Mouse (Mus musculus): ENCODE results near the gene Aldoart2.

DNA sequence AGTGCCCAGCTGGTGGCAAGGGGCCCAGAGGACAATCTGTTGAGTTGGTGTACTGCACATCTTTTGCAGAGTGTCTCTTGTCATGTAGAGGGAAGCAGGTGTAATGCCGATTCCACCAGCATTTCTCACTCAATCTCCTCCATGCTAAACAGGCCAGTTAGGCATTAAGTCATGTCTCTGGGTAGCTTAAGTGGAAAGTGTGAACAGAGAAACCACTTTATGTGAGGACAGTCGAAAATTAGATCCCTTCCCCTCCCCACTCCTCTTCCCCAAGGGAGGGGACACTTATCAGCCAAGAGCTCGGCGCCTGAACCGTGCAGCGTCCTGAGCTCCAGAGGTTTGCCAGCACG lies 33.5 kb downstream of the Aldoart2 start:
- no peak for TF ChIP-seq EP300 (IDR thresholded peaks at IDR 0.05; ENCODE audit: low read depth)
- TF ChIP-seq CTCF (IDR thresholded peaks at IDR 0.05; ENCODE audit: low read depth), result no peak
